Mouse (Mus musculus) kidney, embryonic 16.5 days (tissue): Measurements from ENCODE around the gene Bco2. TPM values are rescaled to one million over a fixed set of nuclear protein-coding genes. Genes with fewer than 3 reads are reported as not detected.
A peak's percentile ranks its signal among the peaks of the same experiment; 100 is the strongest.

Experiments used
- ATAC-seq: fragments of 200-750 bp; cut with Nextera tagmentation; 2 replicates; pipeline ENCODE4 v1.8.0; 2017; ENCODE audit warnings: moderate TSS enrichment; ENCODE audit not compliant: low FRiP score, low TSS enrichment
- H3K27ac ChIP-seq: fragments of 300-500 bp; sonication (generic); 2 replicates; pipeline ENCODE4 v1.5.1; 2014; ENCODE audit warnings: low read length
- H3K27me3 ChIP-seq: fragments of 300-500 bp; sonication (generic); 2 replicates; pipeline ENCODE4 v1.6.1; 2014; ENCODE audit warnings: low read length, control low read depth, mixed read lengths; ENCODE audit not compliant: insufficient read depth
- H3K36me3 ChIP-seq: fragments of 300-500 bp; sonication (generic); 2 replicates; pipeline ENCODE4 v1.6.1; 2014; ENCODE audit warnings: low read length, control low read depth, mixed read lengths; ENCODE audit not compliant: insufficient read depth
- H3K4me1 ChIP-seq: fragments of 300-500 bp; sonication (generic); 2 replicates; pipeline ENCODE4 v1.6.1; 2014; ENCODE audit warnings: low read length, control low read depth, mixed read lengths; ENCODE audit not compliant: insufficient read depth
- H3K4me2 ChIP-seq: fragments of 300-500 bp; sonication (generic); replicated peaks from 2 replicates; pipeline ENCODE4 v1.6.1; 2014; ENCODE audit warnings: low read depth, low read length
- H3K4me3 ChIP-seq: fragments of 300-500 bp; sonication (generic); 2 replicates; pipeline ENCODE4 v1.5.1; 2014; ENCODE audit warnings: mild to moderate bottlenecking, low read length
- H3K9ac ChIP-seq: fragments of 300-500 bp; sonication (generic); replicated peaks from 2 replicates; pipeline ENCODE4 v1.6.1; 2014; ENCODE audit warnings: low read length
- H3K9me3 ChIP-seq: fragments of 300-500 bp; sonication (generic); 2 replicates; pipeline ENCODE4 v1.6.1; 2016; ENCODE audit warnings: low read length, control low read depth
- WGBS: fragments of 180-500 bp; shearing (Covaris S2); extraction: QIAGEN DNeasy Blood & Tissue Kit; methylation state at CpG from one replicate; pipeline ENCODE4 v1.1.7; 2014; 5-methylcytosine and 5-hydroxymethylcytosine counted together
- polyA plus RNA-seq: library from polyadenylated mRNA; unstranded; fragments of >200 nt; fragmentation: Nextera tagmentation; extraction: Ambion mirVana; gene quantifications from 2 replicates; pipeline ENCODE4 v1.2.1, GENCODE M21; 2015

Bco2 gene
- polyA plus RNA-seq, 1 experiment from 2014 or later: 0.24 TPM

DNA sequence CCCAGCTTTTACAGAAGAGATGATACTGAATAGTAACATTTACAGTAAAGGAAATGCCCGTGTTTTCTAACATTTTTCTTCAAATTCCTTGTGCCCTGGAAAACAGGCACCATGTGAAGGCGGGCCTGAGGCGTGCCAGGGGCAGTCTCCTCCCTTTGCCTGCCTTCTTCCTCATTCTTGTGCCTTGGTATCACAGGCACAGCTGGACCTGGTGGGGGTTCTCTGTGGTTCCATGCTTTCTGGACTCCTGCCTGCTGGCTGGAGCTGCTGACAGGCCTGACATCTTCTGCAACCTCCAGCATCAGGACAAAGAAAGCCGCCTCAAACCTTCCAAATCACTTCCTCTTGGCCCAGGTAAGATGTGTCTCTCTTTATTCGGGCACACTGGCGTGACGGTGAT is 10.2 kb upstream of the Bco2 start:
- Histone ChIP-seq H3K4me2 (no peak overlapping the region), H3K27ac (no peak overlapping the region), H3K36me3 (no peaks in the 10 kb centered on the region), H3K9me3 (no peaks in the 10 kb centered on the region), H3K27me3 (no peaks in the 10 kb centered on the region), H3K9ac (no peak overlapping the region), H3K4me1 (no peaks in the 10 kb centered on the region), H3K4me3 (no peak overlapping the region)
- 80% methylated on average over 7 of the region's 7 CpGs for WGBS
- ATAC-seq: no peak

DNA sequence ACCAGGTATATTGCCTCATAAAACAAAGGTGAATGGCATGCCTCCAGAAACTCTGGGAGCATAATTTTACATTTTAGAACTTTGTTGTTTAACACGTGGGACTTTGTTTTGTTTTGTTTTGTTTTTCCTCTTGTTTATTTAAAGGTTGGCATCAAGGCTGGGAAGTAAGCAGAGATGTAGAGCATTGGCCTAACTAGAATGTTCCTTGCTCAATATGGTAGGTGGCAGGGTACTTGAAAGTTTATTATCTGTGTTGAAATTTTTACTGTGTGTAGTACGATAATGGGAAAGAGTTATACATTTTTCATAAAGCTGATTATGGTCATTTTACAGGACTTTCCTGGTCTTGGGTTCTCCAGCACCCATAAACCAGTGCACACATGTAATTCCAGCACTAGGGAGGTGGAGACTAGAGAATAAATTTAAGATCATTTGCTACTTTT is 7.0 kb upstream of the Bco2 start:
- Histone ChIP-seq H3K27ac (no peak overlapping the region), H3K9ac (no peak overlapping the region), H3K36me3 (no peaks in the 10 kb centered on the region), H3K4me3 (no peak overlapping the region), H3K4me2 (no peak overlapping the region), H3K27me3 (no peaks in the 10 kb centered on the region), H3K4me1 (no peaks in the 10 kb centered on the region), H3K9me3 (no peaks in the 10 kb centered on the region)
- no peak for ATAC-seq
- 80% methylated on average over 2 of the region's 2 CpGs for WGBS

DNA sequence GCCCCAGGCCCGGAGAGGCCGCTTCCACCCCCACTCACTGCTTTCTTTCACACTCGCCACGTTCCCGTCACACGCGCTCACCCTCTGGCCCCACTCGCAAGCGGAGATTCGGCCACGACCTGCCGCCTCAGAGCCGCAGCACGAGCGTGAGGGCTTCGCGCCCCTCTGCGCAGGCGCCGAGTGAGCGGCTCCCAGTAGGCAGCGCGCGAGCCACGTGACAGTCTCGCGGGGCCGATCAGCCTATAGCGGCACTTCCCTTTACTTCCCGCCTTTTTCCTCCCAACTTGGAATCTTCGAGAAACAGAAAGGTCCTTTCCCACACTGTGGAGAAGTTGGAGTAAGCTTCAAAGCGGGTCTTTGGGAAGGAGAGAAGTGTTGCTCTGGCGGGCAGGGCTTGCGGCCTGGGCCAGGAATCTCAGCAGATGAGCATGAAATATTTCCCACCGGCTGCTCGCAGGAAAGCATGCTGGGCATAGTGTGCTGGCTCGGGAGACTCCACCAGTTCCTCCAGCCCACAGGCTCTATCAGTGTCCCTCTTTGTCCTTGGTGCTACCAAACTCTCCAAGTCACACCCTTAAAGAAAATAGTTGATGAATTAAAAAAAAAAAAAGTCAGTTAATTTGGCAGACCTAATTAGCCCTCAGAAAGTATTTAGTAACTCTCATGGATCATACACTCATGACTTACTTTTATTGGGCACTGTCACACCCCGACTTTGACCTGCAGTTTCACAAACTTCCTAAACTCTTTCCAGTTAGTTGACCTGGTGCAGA is 6.3 kb upstream of the Bco2 start, which contains the start of gene Tex12:
Gene Tex12, minus strand, starts transcription at position 181 of the 773 bp plus-strand sequence.
- no peak within 1 kb of the TSS for H3K4me3 ChIP-seq

DNA sequence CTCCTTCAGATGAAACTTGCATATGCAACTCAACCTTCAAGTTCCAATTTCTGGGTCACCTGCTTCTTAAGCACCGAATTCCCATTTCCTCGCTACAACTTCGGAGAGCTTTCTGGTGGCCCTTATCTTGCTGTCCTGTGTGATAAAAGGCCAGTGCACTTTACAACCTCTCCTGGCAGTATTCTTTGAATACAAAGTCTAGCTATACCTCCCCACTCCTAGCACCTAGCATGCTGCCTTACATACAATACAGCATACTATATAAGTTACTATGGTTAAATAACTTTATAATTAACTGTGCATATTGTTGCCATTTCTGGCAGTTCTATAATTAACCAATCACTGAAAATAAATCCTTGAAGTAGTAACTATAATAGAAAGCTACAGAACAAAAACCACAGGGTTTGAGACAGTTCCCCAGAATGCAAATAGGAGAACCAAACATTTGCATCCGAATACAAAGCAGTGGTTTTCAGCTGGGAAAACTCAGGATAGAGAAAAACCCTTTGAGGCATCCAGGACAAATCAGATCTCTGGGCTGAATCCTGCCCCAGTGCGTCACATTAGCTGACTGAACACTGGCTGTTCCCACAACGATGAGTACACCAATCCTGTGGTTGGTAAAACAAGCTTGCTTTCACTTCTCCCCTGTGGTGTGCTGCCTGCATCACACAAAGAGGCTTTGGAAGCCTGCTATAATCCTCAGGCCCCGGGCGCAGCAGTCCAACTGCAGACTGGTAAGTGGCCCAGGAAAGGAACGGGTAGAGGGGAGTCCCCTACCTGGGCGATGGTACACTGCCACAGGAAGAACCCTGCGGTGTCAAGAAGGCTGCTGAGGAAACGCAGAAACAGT is 514 bp downstream of the Bco2 start, which contains the start of gene Il18:
Gene Il18, plus strand, starts transcription at position 587 of the 853 bp plus-strand sequence.
- 35% methylated on average over 12 of the region's 12 CpGs for WGBS
- Histone ChIP-seq H3K4me3 (no peak within 1 kb of the TSS), H3K9ac (no peak within 1 kb of the TSS), H3K4me1 (no peaks in the 10 kb centered on the region), H3K27me3 (no peaks in the 10 kb centered on the region), H3K36me3 (no peaks in the 10 kb centered on the region), H3K27ac (no peak within 1 kb of the TSS), H3K9me3 (no peaks in the 10 kb centered on the region), H3K4me2 (peak within 1 kb of the TSS; percentile 13; the same call in 1 of the 2 replicates)
- ATAC-seq: no peak

More for the DNA sequence above, 6.3 kb upstream of the Bco2 start, which contains the start of gene Tex12:
- H3K27ac ChIP-seq: no peak within 1 kb of the TSS
- ATAC-seq: no peak
- no peak within 1 kb of the TSS for H3K4me2 ChIP-seq
- H3K27me3 ChIP-seq: no peaks in the 10 kb centered on the region
- H3K9ac ChIP-seq: no peak within 1 kb of the TSS
- H3K9me3 ChIP-seq: no peaks in the 10 kb centered on the region
- H3K36me3 ChIP-seq: no peaks in the 10 kb centered on the region
- no peaks in the 10 kb centered on the region for H3K4me1 ChIP-seq
- WGBS: 90% methylated on average over 38 of the region's 38 CpGs

DNA sequence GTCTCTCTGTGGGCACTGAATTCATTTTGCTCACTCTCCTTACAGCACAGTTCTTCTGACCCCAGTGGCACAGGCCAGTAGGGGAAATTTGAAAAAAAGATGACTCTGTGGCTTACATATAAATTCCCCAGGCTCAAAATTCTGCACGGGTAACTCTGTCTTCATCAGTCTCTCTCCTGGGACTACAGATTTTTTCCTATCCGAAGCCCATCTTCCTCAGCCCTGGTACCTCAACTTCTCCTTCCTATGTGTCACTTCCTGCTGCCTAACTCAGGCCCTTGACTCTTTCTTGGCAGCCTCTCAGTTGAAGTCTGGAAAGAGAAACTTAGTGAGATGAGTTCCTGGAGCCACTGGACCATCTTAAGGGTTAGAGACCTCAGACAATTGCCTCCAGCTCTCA is 1.4 kb downstream of the Bco2 start:
- Histone ChIP-seq H3K4me2 (no peak overlapping the region), H3K9ac (no peak overlapping the region), H3K27ac (no peak overlapping the region), H3K4me1 (no peaks in the 10 kb centered on the region), H3K36me3 (no peaks in the 10 kb centered on the region), H3K27me3 (no peaks in the 10 kb centered on the region), H3K9me3 (no peaks in the 10 kb centered on the region), H3K4me3 (no peak overlapping the region)
- ATAC-seq: no peak
- WGBS: 75% methylated on average over 2 of the region's 2 CpGs

DNA sequence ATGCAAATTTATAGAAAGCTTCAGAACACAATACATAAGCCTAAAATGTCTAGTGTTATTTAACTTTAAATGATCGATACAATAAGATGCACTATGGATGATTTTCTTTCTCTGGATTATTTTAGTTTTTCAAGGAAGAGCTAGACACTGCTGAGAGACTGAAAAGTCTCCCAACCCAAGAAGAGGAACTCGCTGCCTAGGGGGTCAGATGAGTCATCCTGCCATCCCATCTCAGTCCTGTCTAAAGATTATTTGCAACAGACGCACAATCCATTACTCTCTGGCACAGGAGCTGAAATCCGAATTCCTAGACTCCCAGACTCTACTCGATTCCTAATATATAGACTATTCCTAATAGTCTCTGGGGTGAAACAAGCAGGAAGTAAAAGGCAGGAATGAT is 2.8 kb downstream of the Bco2 start:
- H3K4me2 ChIP-seq: no peak overlapping the region
- H3K4me3 ChIP-seq: no peak overlapping the region
- WGBS: 79% methylated on average over 5 of the region's 5 CpGs
- H3K27ac ChIP-seq: no peak overlapping the region
- no peaks in the 10 kb centered on the region for H3K36me3 ChIP-seq
- no peaks in the 10 kb centered on the region for H3K4me1 ChIP-seq
- no peaks in the 10 kb centered on the region for H3K27me3 ChIP-seq
- no peak overlapping the region for H3K9ac ChIP-seq
- H3K9me3 ChIP-seq: no peaks in the 10 kb centered on the region
- no peak for ATAC-seq

DNA sequence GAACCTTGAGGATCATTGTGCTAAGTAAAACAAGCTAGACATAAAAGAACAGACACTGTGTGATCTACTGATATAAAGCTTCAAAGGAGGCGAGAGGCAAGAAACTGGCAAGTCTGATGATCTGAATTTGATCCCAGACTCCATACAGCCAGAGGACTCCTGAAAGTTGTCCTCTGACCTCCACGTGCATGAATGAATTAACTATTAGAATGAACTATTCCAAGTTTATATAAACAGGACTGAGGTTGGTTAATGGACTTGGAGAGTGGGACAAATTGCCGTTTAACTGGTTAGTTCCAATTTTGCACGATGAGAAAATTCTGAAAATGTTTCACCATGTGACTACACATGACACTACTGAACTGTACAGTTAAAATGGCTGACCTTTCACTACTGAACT is 6.0 kb downstream of the Bco2 start:
- Histone ChIP-seq H3K4me1 (no peaks in the 10 kb centered on the region), H3K27ac (no peak overlapping the region), H3K36me3 (no peaks in the 10 kb centered on the region), H3K27me3 (no peaks in the 10 kb centered on the region), H3K4me3 (no peak overlapping the region), H3K4me2 (no peak overlapping the region), H3K9ac (no peak overlapping the region), H3K9me3 (no peaks in the 10 kb centered on the region)
- ATAC-seq: no peak
- WGBS: 78% methylated on average over 4 of the region's 4 CpGs

DNA sequence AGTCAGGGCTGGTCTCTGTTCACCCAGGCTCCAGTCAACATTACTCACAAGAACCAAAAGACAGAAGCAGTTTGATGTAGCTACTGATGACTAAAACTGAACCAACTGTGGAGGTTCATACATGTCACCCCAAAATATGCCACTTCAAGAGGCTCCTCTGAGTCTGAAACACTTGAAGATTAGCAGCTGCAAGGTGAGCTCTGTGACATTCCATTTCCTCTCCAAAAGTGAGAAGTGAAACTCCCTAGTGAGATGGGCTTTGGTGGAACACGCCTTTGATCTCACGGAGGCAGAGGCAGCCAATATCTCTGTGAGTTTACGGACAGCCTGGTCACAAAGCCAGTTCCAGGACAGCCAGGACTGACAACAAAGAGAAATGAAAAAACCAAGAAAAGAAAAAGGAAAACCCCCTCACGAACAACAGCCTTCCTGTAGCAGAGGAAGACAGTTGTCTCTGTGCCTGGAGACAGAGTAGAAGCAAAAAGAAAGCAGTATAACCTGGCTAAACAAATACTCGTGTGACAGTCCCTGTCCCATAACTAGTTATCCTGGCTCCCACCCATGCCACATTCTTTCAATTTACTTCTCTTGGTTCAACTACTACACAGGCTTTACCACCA is 7.0 kb downstream of the Bco2 start:
- no peak overlapping the region for H3K27ac ChIP-seq
- no peaks in the 10 kb centered on the region for H3K27me3 ChIP-seq
- no peaks in the 10 kb centered on the region for H3K36me3 ChIP-seq
- H3K9me3 ChIP-seq: no peaks in the 10 kb centered on the region
- H3K4me1 ChIP-seq: no peaks in the 10 kb centered on the region
- no peak for ATAC-seq
- no peak overlapping the region for H3K4me2 ChIP-seq
- WGBS: 37% methylated on average over 5 of the region's 5 CpGs
- H3K9ac ChIP-seq: no peak overlapping the region
- H3K4me3 ChIP-seq: no peak overlapping the region

DNA sequence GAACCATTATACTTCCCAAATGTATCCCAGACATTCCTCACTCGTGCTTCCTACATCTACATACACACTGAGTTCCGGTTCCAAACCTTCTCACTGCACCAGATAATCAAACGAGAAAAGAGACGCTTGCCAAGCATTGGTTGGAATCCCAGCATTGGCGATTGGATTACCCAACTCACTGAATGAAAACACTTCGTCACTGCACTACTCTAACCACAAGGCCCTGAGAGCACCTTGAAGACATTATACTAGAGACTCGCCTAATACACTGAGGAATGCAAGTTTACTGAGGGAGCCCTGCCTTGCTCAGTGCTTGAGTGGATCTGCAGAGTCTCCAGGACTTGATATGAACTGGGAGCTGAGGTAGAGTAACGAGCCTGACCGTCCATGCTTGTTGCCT is 12.6 kb downstream of the Bco2 start:
- H3K9ac ChIP-seq: no peak overlapping the region
- 79% methylated on average over 9 of the region's 9 CpGs for WGBS
- H3K4me1 ChIP-seq: no peaks in the 10 kb centered on the region
- H3K27ac ChIP-seq: no peak overlapping the region
- no peaks in the 10 kb centered on the region for H3K9me3 ChIP-seq
- H3K4me3 ChIP-seq: no peak overlapping the region
- ATAC-seq: no peak
- H3K4me2 ChIP-seq: no peak overlapping the region
- H3K27me3 ChIP-seq: no peaks in the 10 kb centered on the region
- H3K36me3 ChIP-seq: no peaks in the 10 kb centered on the region
